Mouse (Mus musculus): ENCODE data around the gene Cdh10. TPM values are rescaled to one million over a fixed set of nuclear protein-coding genes. Genes with fewer than 3 reads are reported as not detected.

Gene Cdh10
- polyA plus RNA-seq, 1 experiment from 2014 or later: 0.67 TPM

- ATAC-seq (ENCODE audit: low read depth): no peak
- Histone ChIP-seq H3K4me1 (replicated peaks; ENCODE audit: control insufficient read depth, insufficient read depth, low read length) (no peaks in the 10 kb centered on the region), H3K27me3 (ENCODE audit: control insufficient read depth, insufficient read depth, low read depth, low read length) (no peaks in the 10 kb centered on the region), H3K9me3 (ENCODE audit: control insufficient read depth, low read length) (no peaks in the 10 kb centered on the region), H3K4me2 (ENCODE audit: low read depth, low read length) (no peak overlapping the region), H3K27ac (ENCODE audit: low read length) (no peak overlapping the region), H3K4me3 (ENCODE audit: low read length) (no peak overlapping the region), H3K9ac (ENCODE audit: low read length) (no peak overlapping the region), H3K36me3 (ENCODE audit: control insufficient read depth, insufficient read depth, low read length) (no peaks in the 10 kb centered on the region)
- whole genome bisulfite sequencing: 73% methylated on average over 2 of the region's 2 CpGs
Observed at GRCm38 (mm10) chr15:18850497-18850896, 31.8 kb downstream of the Cdh10 start.

GRCm38 (mm10) chr15:18858135-18858534 lies 39.4 kb downstream of the Cdh10 start:
- ATAC-seq (ENCODE audit: low read depth): no peak

GRCm38 (mm10) chr15:18869871-18870270 lies 51.1 kb downstream of the Cdh10 start:
- Histone ChIP-seq H3K4me2 (ENCODE audit: low read depth, low read length) (no peak overlapping the region), H3K9me3 (ENCODE audit: control insufficient read depth, low read length) (no peaks in the 10 kb centered on the region), H3K27me3 (ENCODE audit: control insufficient read depth, insufficient read depth, low read depth, low read length) (no peaks in the 10 kb centered on the region), H3K36me3 (ENCODE audit: control insufficient read depth, insufficient read depth, low read length) (no peaks in the 10 kb centered on the region), H3K9ac (ENCODE audit: low read length) (no peak overlapping the region), H3K4me1 (replicated peaks; ENCODE audit: control insufficient read depth, insufficient read depth, low read length) (no peaks in the 10 kb centered on the region), H3K27ac (ENCODE audit: low read length) (no peak overlapping the region), H3K4me3 (ENCODE audit: low read length) (no peak overlapping the region)
- ATAC-seq (ENCODE audit: low read depth): no peak
- WGBS: 88% methylated on average over 2 of the region's 2 CpGs

More at GRCm38 (mm10) chr15:18858135-18858534, 39.4 kb downstream of the Cdh10 start:
- no peak overlapping the region for H3K9ac ChIP-seq (ENCODE audit: low read length)
- no peak overlapping the region for H3K4me3 ChIP-seq (ENCODE audit: low read length)
- WGBS: 45% methylated on average over 2 of the region's 2 CpGs
- no peaks in the 10 kb centered on the region for H3K27me3 ChIP-seq (ENCODE audit: control insufficient read depth, insufficient read depth, low read depth, low read length)
- H3K36me3 ChIP-seq (ENCODE audit: control insufficient read depth, insufficient read depth, low read length): no peaks in the 10 kb centered on the region
- H3K4me2 ChIP-seq (ENCODE audit: low read depth, low read length): no peak overlapping the region
- no peaks in the 10 kb centered on the region for H3K9me3 ChIP-seq (ENCODE audit: control insufficient read depth, low read length)
- H3K27ac ChIP-seq (ENCODE audit: low read length): no peak overlapping the region
- H3K4me1 ChIP-seq (replicated peaks; ENCODE audit: control insufficient read depth, insufficient read depth, low read length): no peaks in the 10 kb centered on the region

GRCm38 (mm10) chr15:18881467-18881866 lies 62.7 kb downstream of the Cdh10 start:
- Histone ChIP-seq H3K27me3 (ENCODE audit: control insufficient read depth, insufficient read depth, low read depth, low read length) (no peaks in the 10 kb centered on the region), H3K4me2 (ENCODE audit: low read depth, low read length) (no peak overlapping the region), H3K4me3 (ENCODE audit: low read length) (no peak overlapping the region), H3K9me3 (ENCODE audit: control insufficient read depth, low read length) (no peaks in the 10 kb centered on the region), H3K9ac (ENCODE audit: low read length) (no peak overlapping the region), H3K4me1 (replicated peaks; ENCODE audit: control insufficient read depth, insufficient read depth, low read length) (no peaks in the 10 kb centered on the region), H3K27ac (ENCODE audit: low read length) (no peak overlapping the region), H3K36me3 (ENCODE audit: control insufficient read depth, insufficient read depth, low read length) (no peaks in the 10 kb centered on the region)
- no peak for ATAC-seq (ENCODE audit: low read depth)
- WGBS: 63% methylated on average over 5 of the region's 5 CpGs

GRCm38 (mm10) chr15:18886673-18887072 lies 67.9 kb downstream of the Cdh10 start:
- Histone ChIP-seq H3K27me3 (ENCODE audit: control insufficient read depth, insufficient read depth, low read depth, low read length) (no peaks in the 10 kb centered on the region), H3K9ac (ENCODE audit: low read length) (no peak overlapping the region), H3K9me3 (ENCODE audit: control insufficient read depth, low read length) (no peaks in the 10 kb centered on the region), H3K36me3 (ENCODE audit: control insufficient read depth, insufficient read depth, low read length) (no peaks in the 10 kb centered on the region), H3K4me3 (ENCODE audit: low read length) (no peak overlapping the region), H3K4me1 (replicated peaks; ENCODE audit: control insufficient read depth, insufficient read depth, low read length) (no peaks in the 10 kb centered on the region), H3K27ac (ENCODE audit: low read length) (no peak overlapping the region), H3K4me2 (ENCODE audit: low read depth, low read length) (no peak overlapping the region)
- no peak for ATAC-seq (ENCODE audit: low read depth)
- WGBS: 70% methylated on average over 2 of the region's 2 CpGs

GRCm38 (mm10) chr15:18888912-18889311 lies 70.2 kb downstream of the Cdh10 start:
- Histone ChIP-seq H3K4me1 (replicated peaks; ENCODE audit: control insufficient read depth, insufficient read depth, low read length) (no peaks in the 10 kb centered on the region), H3K27ac (ENCODE audit: low read length) (no peak overlapping the region), H3K4me3 (ENCODE audit: low read length) (no peak overlapping the region), H3K27me3 (ENCODE audit: control insufficient read depth, insufficient read depth, low read depth, low read length) (no peaks in the 10 kb centered on the region), H3K9me3 (ENCODE audit: control insufficient read depth, low read length) (no peaks in the 10 kb centered on the region), H3K36me3 (ENCODE audit: control insufficient read depth, insufficient read depth, low read length) (no peaks in the 10 kb centered on the region), H3K9ac (ENCODE audit: low read length) (no peak overlapping the region), H3K4me2 (ENCODE audit: low read depth, low read length) (no peak overlapping the region)
- 26% methylated on average over 2 of the region's 2 CpGs for WGBS
- ATAC-seq (ENCODE audit: low read depth): no peak

- Histone ChIP-seq H3K9me3 (ENCODE audit: control insufficient read depth, low read length) (no peaks in the 10 kb centered on the region), H3K9ac (ENCODE audit: low read length) (no peak overlapping the region), H3K36me3 (ENCODE audit: control insufficient read depth, insufficient read depth, low read length) (no peaks in the 10 kb centered on the region), H3K4me1 (replicated peaks; ENCODE audit: control insufficient read depth, insufficient read depth, low read length) (no peaks in the 10 kb centered on the region), H3K27me3 (ENCODE audit: control insufficient read depth, insufficient read depth, low read depth, low read length) (no peaks in the 10 kb centered on the region), H3K4me2 (ENCODE audit: low read depth, low read length) (no peak overlapping the region), H3K4me3 (ENCODE audit: low read length) (no peak overlapping the region), H3K27ac (ENCODE audit: low read length) (no peak overlapping the region)
- 85% methylated on average over 8 of the region's 8 CpGs for WGBS
- ATAC-seq (ENCODE audit: low read depth): no peak
Observed at GRCm38 (mm10) chr15:18890358-18890757, 71.6 kb downstream of the Cdh10 start.

GRCm38 (mm10) chr15:18900776-18901175 lies 82.0 kb downstream of the Cdh10 start:
- Histone ChIP-seq H3K36me3 (ENCODE audit: control insufficient read depth, insufficient read depth, low read length) (no peaks in the 10 kb centered on the region), H3K4me2 (ENCODE audit: low read depth, low read length) (no peak overlapping the region), H3K9me3 (ENCODE audit: control insufficient read depth, low read length) (no peaks in the 10 kb centered on the region), H3K4me3 (ENCODE audit: low read length) (no peak overlapping the region), H3K4me1 (replicated peaks; ENCODE audit: control insufficient read depth, insufficient read depth, low read length) (no peaks in the 10 kb centered on the region), H3K27me3 (ENCODE audit: control insufficient read depth, insufficient read depth, low read depth, low read length) (no peaks in the 10 kb centered on the region), H3K27ac (ENCODE audit: low read length) (no peak overlapping the region), H3K9ac (ENCODE audit: low read length) (no peak overlapping the region)
- no peak for ATAC-seq (ENCODE audit: low read depth)

GRCm38 (mm10) chr15:18904131-18904530 lies 85.4 kb downstream of the Cdh10 start:
- no peaks in the 10 kb centered on the region for H3K27me3 ChIP-seq (ENCODE audit: control insufficient read depth, insufficient read depth, low read depth, low read length)
- H3K4me1 ChIP-seq (replicated peaks; ENCODE audit: control insufficient read depth, insufficient read depth, low read length): no peaks in the 10 kb centered on the region
- H3K4me2 ChIP-seq (ENCODE audit: low read depth, low read length): no peak overlapping the region
- no peak overlapping the region for H3K4me3 ChIP-seq (ENCODE audit: low read length)
- 60% methylated on average over 2 of the region's 2 CpGs for WGBS
- H3K9ac ChIP-seq (ENCODE audit: low read length): no peak overlapping the region
- ATAC-seq (ENCODE audit: low read depth): no peak
- H3K27ac ChIP-seq (ENCODE audit: low read length): no peak overlapping the region
- H3K9me3 ChIP-seq (ENCODE audit: control insufficient read depth, low read length): no peaks in the 10 kb centered on the region
- no peaks in the 10 kb centered on the region for H3K36me3 ChIP-seq (ENCODE audit: control insufficient read depth, insufficient read depth, low read length)

GRCm38 (mm10) chr15:18910612-18911011 lies 91.9 kb downstream of the Cdh10 start:
- no peaks in the 10 kb centered on the region for H3K36me3 ChIP-seq (ENCODE audit: control insufficient read depth, insufficient read depth, low read length)
- no peaks in the 10 kb centered on the region for H3K4me1 ChIP-seq (replicated peaks; ENCODE audit: control insufficient read depth, insufficient read depth, low read length)
- no peak for ATAC-seq (ENCODE audit: low read depth)
- 79% methylated on average over 4 of the region's 4 CpGs for WGBS
- no peaks in the 10 kb centered on the region for H3K9me3 ChIP-seq (ENCODE audit: control insufficient read depth, low read length)
- no peak overlapping the region for H3K27ac ChIP-seq (ENCODE audit: low read length)
- H3K9ac ChIP-seq (ENCODE audit: low read length): no peak overlapping the region
- no peak overlapping the region for H3K4me2 ChIP-seq (ENCODE audit: low read depth, low read length)
- no peak overlapping the region for H3K4me3 ChIP-seq (ENCODE audit: low read length)
- no peaks in the 10 kb centered on the region for H3K27me3 ChIP-seq (ENCODE audit: control insufficient read depth, insufficient read depth, low read depth, low read length)
